Mouse (Mus musculus) heart, adult 2 months (tissue): Measurements from ENCODE around the gene Nup88.

Source experiments
- CTCF ChIP-seq: fragments of 200-600 bp; IDR thresholded peaks from 2 replicates; pipeline ENCODE4 v1.8.1; 2022; ENCODE audit warnings: antibody characterized with exemption, mild to moderate bottlenecking, moderate library complexity
- POLR2A ChIP-seq: fragments of 200-500 bp; IDR thresholded peaks from 2 replicates; pipeline ENCODE4 v1.6.1; 2011; ENCODE audit warnings: mild to moderate bottlenecking, low read depth, low read length, control low read depth; ENCODE audit not compliant: insufficient read depth

DNA sequence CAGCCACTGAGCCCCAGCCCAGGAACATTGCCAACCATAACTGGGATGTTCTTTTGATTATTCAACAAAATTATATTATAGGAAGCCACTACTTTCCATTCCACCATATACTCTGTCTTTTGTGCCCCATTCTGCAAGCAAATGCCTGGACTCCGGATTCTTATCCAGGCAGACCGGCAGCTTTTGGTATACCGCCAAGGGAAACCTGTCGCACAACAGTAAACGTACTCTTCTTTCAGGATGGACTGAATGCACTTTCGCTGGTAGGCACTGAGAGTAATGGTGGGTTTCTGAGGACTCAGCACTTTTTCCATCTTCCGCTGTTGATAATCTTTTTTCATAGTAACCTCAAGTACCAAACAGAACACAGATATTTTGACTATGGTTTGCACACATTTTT is 26.1 kb downstream of the Nup88 start:
- TF ChIP-seq POLR2A (no peak), CTCF (no peak)
